Mouse (Mus musculus): ENCODE measurements at regions not wholly inside any gene's neighbourhood (a gene's known extent, or its start where the extent isn't known, plus 50 kb on each side); places are given as distances from the start of the nearest gene placed in this dataset.

DNA sequence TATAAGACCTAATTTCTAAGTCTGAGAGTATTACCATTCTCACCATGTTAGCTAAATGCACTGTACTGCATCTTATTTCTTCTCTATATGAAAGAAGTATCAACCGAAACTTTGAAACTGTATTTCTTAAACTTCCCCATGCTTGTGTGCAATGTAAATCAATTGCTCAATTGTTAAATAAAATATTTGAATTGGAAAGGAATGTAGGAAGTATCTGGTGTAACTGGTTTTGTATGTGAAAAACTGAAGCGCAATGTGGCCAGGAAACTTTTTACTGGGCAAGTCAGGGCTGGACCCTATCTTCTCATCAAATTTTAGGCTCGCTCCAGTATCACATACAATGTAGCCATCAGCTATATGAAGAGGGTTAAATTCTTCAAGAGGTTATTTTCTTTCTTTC lies 123.8 kb upstream of the Atp2b1 start:
- DNase-seq: no peak

DNA sequence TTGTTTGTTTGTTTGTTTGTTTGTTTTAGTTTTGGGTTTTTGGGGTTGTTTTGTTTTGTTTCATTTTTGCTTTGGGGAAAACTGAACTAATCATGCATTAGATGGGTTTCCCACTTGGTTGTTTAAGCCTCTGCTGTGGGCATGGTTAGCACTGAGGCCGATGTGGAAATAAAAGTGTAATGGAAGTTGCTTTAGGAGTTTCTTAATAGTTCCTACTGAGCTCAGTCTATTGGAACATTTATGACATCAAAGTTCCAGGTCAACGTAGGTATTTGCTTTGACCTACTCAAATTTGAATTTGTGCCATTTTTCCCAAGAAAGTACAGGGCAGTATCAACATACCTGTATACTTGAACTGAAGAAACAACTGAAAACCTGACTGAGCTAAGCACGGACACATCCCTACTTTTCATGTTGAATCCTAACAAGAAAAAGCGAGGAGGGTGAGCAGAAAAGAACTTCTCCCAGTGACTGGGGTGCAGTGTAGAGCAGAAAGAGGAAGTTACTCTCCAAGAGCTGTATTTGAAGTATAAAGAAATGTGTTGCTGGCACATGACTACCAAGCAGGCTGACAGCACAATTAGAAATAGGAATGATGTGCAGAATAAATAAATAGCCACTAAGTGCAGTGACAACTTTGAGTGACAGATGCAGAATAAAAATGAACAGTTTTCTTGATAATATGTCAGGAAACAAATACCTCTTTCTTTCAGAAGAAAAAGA lies 122.0 kb upstream of the Atp2b1 start:
- DNase-seq: no peak

DNA sequence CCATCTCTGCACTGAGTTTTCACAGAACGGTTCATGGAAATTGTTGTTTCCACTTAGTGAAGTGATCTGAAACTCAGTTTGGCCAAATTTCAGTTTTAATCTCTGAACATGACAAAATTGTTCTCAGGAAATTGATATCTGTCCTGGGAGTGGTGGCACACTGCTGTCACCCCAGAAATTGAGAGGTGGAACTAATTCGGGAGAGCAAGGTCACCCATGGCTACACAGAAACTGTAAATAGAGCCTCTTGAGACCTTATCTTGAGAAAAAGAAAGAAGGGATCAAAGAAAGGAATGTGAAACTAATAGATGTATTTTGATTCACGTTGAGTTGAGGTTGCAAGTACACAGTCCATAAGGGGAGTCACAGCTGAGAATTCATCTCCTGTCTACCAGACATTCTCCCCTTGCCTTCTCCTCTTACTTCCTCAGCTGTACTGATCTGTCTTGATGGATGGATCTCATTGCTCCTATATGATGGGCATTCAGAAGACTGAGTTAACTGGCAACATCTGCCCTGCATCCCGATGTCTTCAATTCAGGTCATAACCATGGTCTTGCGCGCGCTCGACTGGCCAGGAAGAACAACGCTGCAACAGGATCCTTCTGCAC lies 120.2 kb upstream of the Atp2b1 start:
- DNase-seq: no peak

DNA sequence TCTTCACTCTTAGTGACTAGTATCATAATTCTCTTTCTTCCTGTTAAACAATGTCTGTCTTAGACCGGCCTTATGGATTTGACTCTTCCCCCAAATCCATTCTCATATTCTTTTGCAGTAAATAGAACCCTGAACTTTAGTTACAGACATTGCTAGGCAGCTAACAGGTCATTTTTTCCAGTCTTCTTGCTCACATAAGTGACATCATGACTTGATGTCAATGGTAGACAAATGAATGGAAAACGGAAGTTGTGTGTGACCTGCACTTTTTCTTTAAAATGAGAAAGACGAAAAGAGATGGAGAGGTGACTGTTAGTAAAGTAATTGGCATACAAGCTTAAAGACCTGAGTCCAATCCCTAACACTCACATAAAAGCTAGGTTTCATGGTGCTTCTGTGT lies 118.2 kb upstream of the Atp2b1 start:
- no peak for DNase-seq

DNA sequence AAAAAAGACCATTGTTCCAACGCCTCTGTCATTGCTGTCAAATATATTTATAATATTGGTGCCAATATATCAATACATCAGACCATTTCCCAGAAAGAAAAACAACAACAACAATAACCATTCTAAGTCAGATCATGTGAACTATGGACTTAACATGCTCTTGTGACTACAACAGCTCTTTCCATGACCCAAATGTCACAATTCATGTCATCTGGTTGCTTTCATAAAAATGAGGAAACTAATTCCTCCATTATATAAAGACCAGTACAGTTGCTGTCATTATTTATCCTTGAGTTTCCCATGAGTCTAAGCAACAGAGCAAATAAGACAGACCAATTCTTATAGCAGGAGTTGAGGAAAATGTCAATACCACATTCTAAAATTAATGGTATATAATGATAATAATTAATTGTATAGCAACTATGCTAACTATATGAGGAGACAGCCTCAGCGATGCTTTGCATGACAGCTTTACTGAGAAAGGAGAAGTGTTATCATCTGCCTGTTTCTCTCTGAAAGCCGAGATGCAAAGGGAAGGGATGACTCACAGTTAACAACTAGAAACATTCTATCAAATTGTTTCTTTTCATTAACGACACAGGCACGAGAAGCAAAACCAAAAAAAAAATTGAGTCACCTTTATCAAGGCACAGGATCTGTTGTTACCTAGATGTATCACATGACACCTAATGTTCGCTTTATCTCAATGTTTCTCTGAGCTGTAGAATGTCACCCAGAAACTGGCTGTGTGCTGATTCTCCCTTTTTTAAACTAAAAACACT lies 115.4 kb upstream of the Atp2b1 start:
- no peak for DNase-seq

DNA sequence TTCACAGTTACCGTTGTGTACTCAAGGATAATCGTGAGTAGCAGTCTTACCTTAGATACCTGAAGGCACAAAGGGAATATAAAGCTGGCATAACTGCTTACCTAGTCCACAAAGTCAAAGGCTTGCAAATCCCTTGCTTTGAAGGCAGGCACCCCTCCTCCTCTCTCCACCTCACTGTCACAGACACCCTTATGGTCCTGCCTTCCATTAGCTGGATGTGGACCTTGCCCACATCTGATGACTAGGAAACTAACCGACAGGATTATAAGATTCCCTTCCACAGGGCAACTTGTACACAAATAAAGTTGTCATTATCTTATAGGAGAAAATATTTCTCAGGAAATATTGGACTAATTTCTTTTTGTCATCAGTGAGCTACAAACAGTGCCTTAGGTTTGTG lies 114.4 kb upstream of the Atp2b1 start:
- DNase-seq: no peak

DNA sequence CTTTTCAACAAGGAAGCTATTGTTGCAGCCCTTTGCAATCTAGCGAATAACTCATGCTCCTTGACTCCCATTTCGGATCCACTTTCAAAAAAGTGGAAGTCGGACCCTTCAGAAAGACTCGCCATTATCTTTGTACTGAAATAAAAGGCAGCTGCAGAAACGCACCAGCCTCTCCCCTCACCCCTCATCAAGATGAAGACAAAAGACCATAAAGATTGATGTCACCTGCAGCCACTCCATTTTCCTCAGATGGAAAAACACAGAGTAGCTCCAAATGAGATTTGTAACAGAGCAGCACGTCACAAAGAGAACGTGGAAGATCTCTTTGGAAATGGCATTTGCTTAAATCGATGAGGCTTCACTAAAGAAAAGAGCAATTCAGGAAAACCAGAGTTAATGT lies 113.3 kb upstream of the Atp2b1 start:
- no peak for DNase-seq

DNA sequence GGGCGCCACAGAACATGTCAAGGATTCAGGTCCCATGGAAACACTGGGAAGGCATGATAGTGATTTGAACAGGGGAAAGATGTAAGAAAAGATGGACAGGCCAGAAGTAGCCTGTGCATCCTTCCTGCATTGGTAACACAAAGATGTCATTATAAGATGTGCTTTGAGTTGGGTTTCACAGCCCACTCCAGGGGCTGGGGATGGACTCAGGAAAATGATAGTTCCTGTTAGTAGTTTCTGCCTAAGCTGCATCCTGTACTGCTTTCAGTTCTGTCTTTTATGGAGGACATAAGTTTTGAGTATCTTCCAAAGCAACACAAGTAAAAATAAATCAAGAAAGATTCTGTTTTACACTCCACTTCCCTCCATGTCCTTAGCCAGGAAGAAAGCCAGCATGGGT lies 109.2 kb upstream of the Atp2b1 start:
- DNase-seq: no peak

DNA sequence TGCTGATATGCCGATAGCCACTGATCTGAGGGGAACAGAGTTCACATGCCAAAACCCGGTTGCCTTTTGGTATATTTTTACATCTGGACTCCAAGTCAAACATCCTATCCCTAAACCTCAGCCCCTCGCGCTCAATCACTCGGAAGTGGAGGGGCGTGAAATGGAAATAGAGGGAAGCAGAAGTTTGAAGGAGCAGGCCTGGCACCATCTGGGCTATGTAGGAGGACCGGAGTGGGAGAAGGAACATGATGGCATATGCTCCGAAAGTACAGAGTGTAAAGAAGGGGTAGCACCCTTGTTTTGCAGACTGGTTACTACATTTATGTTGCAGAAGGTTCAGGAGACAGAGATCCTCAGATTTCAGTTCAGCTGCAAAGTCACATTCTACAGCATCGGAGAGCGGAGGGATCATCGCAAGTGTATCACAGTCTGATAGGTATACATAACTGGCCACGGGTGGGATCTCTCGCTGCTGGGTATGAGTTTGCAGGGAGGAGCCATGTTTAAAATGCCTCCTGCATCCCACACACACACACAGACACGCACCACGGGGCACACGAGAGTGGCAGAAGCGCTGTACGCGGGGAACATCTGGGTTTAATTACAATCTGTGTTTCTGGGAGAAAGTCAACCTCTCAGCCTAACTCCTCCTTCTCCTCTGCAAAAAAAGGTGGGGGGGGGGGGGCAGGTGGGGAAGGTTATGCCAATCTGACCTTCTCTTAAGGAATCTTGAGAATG lies 107.2 kb upstream of the Atp2b1 start:
- no peak for DNase-seq

DNA sequence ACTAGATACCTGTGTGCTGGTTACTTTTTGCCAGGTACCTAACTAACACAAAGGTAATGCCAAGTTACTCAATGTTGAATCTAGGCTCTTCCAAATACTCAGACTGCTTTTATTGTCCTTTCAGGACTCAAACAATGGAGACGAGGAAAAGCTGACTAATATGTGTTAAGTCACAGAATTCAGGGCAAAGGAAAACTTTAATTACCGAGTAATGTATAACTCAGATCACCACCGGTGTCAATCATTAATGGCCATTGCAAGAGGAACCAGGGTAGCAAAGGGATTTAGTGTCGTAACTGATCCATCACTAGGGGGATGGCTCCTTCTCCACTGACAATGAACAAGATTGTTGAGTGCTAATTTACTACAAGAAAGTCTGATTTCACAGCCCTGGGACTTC lies 105.6 kb upstream of the Atp2b1 start:
- DNase-seq: no peak

DNA sequence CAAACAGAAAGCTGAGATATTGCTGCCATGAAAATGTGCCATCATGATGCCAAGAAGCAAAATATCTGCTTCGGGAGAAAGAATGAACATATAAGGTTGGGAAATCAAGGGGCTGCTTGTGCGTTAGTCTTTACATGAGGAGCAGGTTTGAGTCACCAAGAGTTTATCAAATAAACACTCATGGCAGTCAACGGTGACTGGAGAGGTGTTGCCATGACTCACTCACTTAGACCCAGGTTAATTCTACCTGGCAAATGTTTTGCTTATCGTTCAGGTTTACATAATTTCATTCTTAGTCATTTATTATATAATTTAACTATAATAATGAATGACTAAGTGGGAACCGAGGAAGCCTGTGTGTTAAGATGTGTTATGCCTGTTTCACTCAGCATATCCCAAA lies 85.2 kb upstream of the Atp2b1 start:
- no peak for DNase-seq

DNA sequence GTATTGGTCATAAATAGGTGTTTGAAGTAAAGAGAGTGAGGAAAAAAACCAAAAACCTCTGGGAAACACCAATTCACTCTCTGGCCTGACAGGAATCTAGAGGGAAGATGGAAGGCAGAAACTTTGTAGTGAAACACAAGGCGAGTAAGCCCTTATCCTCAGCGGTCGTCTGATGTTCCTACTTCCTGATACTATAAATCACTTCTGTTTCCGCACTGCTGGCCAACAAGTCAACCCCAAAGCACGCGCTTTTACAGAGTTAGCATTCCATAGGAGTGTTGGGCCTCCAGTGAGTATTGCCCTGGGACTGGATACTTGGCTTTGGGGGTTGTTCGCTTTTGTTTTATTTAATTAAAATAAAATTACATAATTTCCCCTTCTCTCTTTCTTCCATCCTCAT lies 82.7 kb upstream of the Atp2b1 start:
- DNase-seq: no peak

DNA sequence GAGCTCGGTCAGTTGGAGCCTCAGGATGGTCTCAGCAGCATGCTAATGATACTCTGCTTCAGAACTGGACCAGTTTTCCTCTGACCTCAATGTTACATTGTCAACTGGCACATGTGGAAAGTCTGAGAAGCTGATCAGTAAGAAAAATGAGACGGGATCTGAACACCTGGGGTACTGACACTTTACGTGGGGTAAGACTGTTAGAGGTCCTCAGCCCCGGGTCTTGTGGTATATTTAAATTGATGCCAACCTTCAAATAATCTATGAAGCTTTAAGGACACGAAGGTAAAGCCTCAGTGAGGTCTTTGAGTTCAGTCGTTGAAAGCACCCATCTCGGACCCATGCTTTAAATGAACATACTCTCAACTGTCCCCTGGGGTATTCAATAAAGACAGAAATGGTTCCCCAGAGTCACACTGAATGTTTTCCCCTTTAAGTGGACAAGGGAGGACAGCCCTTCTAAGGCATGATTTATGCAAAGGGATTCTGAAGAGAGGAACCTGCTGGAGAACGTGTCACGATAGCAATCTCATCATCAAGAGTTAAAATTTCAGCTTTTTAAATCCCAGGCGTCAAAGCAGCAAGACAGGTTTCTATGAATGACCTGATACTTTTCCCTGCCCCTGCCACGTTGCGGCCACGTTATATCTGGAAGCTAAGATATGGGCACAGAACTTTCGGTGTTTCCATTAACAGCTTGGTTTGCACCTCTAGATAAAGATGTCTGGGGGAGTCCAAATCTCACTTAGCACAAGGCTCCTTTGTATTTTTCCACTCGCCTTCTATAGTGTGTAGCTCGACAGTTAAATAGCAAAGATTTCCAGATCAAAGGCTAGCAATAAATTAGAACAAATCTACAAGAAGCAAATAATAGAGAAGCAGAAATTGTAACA lies 76.7 kb upstream of the Atp2b1 start:
- no peak for DNase-seq

DNA sequence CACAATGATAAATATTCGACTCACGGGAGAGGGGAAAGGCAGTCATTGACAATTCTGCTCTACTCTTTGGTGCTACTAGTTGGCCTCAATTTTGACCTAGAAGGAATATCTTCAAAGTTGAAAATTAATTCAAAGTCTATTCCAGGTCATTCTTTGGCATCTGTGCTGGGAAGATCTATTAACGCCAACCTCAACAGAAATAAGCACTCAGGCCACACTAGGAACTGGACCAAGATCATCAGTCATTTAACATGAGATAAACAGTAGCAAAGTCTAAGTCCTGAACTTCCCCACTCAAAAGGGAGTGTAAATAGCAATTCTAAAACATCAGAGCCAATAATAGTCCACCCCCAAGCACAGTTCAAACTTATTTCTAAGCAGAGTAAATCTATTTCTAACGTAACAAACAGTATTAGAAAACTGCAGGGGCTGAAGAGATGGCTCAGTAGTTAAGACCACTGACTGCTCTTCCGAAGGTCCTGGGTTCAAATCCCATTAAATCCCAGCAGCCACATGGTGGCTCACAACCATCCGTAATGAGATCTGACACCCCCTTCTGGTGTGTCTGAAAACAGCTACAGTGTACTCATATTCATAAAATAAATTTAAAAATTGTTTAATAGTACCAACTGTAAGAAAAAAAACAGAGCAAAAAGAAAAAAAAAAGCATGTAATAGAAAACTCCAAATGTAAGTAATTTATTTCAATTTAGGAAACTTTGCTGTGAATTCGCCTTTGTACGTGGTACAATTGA lies 75.1 kb upstream of the Atp2b1 start:
- DNase-seq: no peak

DNA sequence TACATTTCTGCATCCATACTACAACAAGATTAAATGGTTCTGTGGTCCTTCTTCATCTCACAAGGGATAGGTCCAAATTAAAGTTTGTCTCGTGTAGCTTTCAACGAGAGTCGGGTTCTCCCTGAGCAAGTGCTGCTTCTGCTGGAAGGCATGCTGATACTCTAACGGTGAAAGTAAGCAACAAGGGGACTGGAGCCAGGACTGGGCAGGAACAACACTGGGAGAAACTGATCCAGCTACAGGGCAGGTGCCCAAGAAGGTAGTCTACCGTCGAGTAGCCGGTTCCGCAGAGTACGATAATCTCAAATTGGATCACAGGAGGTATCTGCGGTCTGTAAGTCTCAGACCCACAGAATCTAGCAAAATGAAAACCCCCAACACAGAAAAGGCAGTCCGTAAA lies 74.2 kb upstream of the Atp2b1 start:
- no peak for DNase-seq

DNA sequence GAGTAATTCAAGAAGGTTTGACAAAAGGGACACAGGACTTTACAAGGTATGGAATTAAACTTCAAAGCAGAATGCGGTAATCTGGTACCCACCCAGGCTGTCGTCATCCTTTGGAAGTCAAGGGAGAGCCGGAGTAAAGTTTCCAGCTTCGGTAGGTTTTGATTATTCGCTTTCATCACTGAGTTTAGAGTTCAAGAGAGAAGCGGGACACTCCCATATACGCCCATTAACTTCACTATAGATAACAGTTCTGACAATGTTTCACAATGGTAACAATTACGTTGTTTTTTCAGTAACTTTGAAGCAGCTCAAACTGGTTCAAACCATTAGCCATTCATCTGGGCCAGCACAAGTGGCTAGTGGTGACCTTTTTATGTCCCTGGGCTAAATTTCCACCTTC lies 73.8 kb upstream of the Atp2b1 start:
- no peak for DNase-seq

DNA sequence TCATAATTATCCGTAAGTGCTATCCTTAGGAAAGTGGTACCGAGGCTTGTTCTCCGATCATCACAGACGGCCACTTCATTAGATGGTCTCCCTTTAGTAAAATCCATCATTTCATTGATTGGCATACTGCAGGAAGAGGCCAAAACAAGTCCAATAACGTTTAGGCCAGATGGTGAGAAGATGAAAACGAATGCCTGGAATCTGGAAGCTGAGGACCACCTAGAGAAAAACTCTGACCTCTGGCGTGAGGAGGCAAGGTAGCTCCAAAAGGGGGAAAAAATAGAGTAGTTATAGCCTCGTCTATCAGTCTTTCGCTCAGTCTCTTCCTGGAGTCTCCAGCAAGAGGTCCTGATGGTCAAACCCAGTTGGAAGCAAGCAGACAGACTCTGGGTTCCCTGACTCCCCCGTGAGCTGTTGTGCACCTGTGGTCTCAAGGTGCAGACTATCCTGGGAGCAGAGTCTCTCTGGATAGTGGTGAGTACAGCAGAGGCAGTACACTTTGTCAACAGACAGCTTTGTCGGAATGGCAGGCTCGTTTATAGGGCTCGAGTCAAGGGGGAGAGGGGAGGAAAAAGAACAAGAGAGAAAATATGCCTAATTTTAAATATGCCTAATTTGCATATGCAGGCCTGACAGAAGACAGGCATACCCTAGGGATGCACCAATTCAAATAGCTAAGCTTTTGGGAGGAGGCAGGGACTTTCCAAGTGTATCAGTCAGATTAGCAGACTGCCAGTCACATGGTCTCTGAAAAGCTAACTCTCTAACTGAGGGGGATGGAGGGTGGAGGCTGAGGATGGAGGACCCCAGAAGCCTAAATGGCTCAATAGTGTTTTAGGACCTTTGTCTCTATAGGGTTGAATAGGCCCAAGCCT lies 73.0 kb upstream of the Atp2b1 start:
- no peak for DNase-seq

DNA sequence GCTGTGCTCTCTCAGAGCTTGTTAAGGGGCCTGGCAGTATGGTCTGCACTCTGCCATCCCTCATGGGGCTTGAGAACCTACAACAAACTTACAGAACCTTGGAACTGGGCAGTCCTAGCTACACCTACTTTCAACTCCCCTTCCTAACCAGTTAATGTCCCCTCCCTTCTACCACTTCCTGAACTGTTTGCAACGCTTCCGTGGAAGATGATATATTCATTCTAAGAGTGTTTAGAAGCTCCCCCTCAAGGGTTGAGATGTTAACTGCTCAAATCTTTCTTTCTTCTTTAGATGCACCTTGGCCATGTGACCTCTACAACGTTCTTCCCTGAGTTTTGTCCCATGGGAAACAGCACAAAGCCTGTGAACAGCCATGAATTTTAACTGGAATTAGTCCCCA lies 72.3 kb upstream of the Atp2b1 start:
- no peak for DNase-seq

DNA sequence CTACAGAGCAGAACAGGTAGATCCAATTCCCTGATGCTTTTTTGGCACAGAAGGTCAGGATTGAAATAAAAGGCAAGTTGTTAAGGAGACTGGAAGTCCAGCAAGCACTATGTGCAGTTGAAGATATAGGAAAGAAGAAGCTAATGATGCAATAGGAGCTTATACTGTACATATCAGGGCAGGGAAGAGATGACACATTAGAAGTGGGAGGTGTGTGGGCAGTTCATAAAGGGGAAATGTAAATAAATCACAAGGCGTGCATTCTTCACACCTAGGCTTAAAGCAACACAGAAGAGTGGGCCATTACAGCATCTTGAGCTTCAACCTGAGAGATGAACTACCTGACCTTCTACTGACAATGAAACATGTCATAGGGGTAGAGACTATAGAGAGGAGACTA lies 71.5 kb upstream of the Atp2b1 start:
- DNase-seq: no peak

DNA sequence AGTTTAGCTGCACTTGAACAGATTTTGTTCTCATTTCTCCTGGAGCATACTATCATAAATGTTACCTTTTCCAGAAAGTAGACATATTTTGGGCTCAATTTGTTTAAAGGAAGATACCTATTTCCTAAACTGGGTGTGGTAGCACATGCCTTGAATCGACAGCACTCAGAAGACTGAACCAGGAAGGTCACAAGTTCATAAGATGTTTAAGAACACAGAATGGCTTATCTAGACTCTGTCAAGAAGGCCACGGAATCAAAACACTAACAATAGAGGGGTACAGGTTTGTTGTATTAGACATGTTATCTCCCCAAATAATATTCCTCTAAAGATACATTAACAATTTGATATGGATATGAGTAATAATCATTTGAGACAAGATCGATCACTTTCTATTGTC lies 64.4 kb upstream of the Atp2b1 start:
- DNase-seq: no peak

DNA sequence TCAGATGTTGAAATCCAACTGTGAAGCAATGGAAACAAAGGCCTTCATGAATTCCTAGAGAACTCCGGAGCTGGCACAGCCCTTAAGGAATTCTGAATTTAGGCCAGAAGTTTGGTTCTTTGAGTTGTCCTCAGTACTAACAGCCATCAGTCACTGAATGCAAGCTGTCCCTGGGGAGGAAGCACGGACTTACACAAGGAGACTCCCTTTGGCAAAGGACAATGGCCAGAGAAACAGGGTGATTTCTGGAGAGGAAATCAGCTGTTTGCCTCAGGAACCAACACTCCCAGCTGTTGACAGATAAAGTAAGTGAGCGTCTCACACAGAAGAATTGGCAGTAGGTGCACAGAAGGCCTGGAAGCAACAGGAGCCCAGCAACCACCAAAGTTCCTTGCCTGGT lies 56.8 kb upstream of the Atp2b1 start:
- DNase-seq: peak; percentile 70 to 79
